Mouse (Mus musculus) kidney, adult 2 months (tissue): ENCODE measurements at regions not wholly inside any gene's neighbourhood (a gene's known extent, or its start where the extent isn't known, plus 50 kb on each side); places are given as distances from the start of the nearest gene placed in this dataset.

ENCODE experiments used
- CTCF ChIP-seq: fragments of 200-500 bp; conservative IDR thresholded peaks from 2 replicates; pipeline ENCODE4 v1.5.1; 2011; ENCODE audit warnings: low read depth, mild to moderate bottlenecking, control low read depth, low read length, moderate library complexity, mixed read lengths; ENCODE audit not compliant: insufficient read depth, insufficient read length
- POLR2A ChIP-seq: fragments of 200-500 bp; IDR thresholded peaks from one replicate; pipeline ENCODE4 v1.6.1; 2011; ENCODE audit warnings: low read depth, low read length, control low read depth

DNA sequence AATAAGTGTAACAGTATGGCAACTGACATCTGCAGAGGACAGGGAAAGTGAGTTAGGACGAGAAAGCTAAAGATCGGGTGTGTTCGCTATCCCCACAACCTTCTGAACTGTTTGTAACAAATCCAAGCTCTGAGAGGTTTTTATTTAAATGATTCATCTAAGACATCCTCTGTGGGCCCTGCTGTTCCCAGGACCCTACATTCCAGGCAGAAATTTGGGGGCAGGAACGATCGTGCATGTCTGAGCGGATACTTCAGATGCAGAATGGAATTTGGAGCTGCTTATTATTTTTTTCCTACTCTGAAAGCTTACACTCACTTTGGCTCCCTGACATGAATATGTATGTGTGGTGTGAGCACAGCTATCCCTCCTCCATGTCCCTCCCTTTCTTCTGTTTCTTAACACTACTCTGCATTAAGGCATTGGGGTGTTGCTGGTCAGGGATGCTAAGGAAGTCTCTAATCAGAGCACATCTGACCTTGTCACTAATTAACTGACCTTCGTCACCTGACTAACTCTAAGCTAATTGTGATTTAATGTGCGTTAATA, 281.0 kb downstream of the 1500009L16Rik start:
- TF ChIP-seq POLR2A (no peak), CTCF (no peak)
